Mouse (Mus musculus) liver, embryonic 11.5 days (tissue): ENCODE measurements around the gene Grik3. TPM values are rescaled to one million over a fixed set of nuclear protein-coding genes. Genes with fewer than 3 reads are reported as not detected.

Source experiments
- ATAC-seq: fragments of 200-750 bp; cut with Nextera tagmentation; replicated peaks from 2 replicates; pipeline ENCODE4 v1.8.0; 2017; ENCODE audit warnings: moderate number of reproducible peaks, mild to moderate bottlenecking, moderate TSS enrichment, moderate library complexity; ENCODE audit not compliant: low FRiP score
- DNase-seq: peaks from one replicate; pipeline ENCODE4 v3.0.0-alpha.2; 2017; ENCODE audit warnings: low spot score
- H3K27ac ChIP-seq: fragments of 300-500 bp; sonication (generic); 2 replicates; pipeline ENCODE4 v1.5.1; 2014; ENCODE audit warnings: mild to moderate bottlenecking, low read depth, low read length, control low read depth
- H3K27me3 ChIP-seq: fragments of 300-500 bp; sonication (generic); replicated peaks from 2 replicates; pipeline ENCODE4 v1.6.1; 2014; ENCODE audit warnings: low read length, mixed read lengths; ENCODE audit not compliant: control insufficient read depth, insufficient read depth
- H3K36me3 ChIP-seq: fragments of 300-500 bp; sonication (generic); 2 replicates; pipeline ENCODE4 v1.6.1; 2014; ENCODE audit warnings: mild to moderate bottlenecking, low read length, moderate library complexity, mixed read lengths; ENCODE audit not compliant: control insufficient read depth, insufficient read depth
- H3K4me1 ChIP-seq: fragments of 300-500 bp; sonication (generic); replicated peaks from 2 replicates; pipeline ENCODE4 v1.6.1; 2014; ENCODE audit warnings: low read length, mixed read lengths; ENCODE audit not compliant: control insufficient read depth, insufficient read depth
- H3K4me2 ChIP-seq: fragments of 300-500 bp; sonication (generic); 2 replicates; pipeline ENCODE4 v1.6.1; 2014; ENCODE audit warnings: mild to moderate bottlenecking, control low read depth, moderate library complexity
- H3K4me3 ChIP-seq: fragments of 300-500 bp; sonication (generic); 2 replicates; pipeline ENCODE4 v1.5.1; 2014; ENCODE audit warnings: low read depth, low read length, control low read depth
- H3K9ac ChIP-seq: fragments of 300-500 bp; sonication (generic); 2 replicates; pipeline ENCODE4 v1.6.1; 2014; ENCODE audit warnings: low read depth, low read length, control low read depth
- H3K9me3 ChIP-seq: fragments of 300-500 bp; sonication (generic); 2 replicates; pipeline ENCODE4 v1.6.1; 2016; ENCODE audit warnings: low read length, inconsistent platforms, mixed read lengths; ENCODE audit not compliant: control insufficient read depth
- WGBS: fragments of 180-500 bp; shearing (Covaris S2); extraction: QIAGEN DNeasy Blood & Tissue Kit; methylation state at CpG from one replicate; pipeline ENCODE4 v1.1.7; 2014; 5-methylcytosine and 5-hydroxymethylcytosine counted together
- polyA plus RNA-seq: library from polyadenylated mRNA; unstranded; fragments of >200 nt; fragmentation: Nextera tagmentation; extraction: Ambion mirVana; gene quantifications from 2 replicates; pipeline ENCODE4 v1.2.1, GENCODE M21; 2014

Grik3 gene
- polyA plus RNA-seq, 1 experiment from 2014 or later, result 0.01 TPM

DNA sequence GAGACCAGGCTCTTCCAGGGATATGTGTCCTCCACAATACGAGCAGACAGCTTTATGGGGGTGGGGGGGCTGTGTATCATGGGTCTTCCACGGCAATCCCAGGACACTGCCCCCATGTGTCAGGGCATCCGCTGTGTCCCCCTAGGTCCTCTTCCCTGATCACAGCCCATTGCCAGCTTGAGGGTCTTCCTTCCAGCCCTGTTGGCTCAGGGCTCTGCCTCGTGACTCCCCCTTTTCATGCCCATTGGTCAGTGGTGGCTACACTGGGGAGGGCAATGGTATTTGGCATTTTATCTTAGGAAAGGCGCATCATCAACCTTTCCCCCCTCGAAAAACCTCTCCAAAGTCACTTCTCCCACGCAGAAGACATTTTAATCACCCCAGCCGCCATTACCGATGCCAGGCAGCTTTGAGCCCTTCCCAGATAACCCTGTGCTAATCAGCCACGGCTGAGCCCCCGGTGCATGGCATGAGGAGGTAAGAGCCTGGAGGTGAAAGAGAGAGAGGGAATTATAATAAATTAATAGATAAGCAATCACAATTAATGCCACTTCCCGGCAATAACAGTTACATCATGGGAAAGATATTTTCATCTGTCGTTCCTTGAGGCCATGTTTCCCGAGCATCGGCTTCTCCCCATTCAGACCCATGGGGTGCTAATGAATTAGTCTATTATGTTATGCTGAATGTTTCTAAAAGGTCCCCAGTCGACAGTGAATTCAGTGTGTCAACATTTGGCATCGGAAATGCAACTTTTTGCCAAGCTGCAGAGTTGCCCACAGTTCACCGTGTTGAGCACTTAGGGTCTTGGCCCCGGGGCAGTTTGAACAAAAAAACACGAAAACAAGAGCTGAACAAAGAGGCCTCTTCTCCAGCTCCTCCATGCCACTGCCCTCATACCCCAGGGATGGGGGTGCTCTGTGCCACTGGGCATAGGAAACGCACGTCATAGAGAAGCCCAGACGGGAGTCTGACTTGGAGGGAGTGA, 154.4 kb downstream of the Grik3 start:
- no peak overlapping the region for H3K27ac ChIP-seq
- no peaks in the 10 kb centered on the region for H3K27me3 ChIP-seq
- H3K36me3 ChIP-seq, result no peaks in the 10 kb centered on the region
- H3K4me2 ChIP-seq, result no peak overlapping the region
- WGBS, result 77% methylated on average over 23 of the region's 23 CpGs
- H3K4me1 ChIP-seq, result no peaks in the 10 kb centered on the region
- ATAC-seq, result no peak
- H3K4me3 ChIP-seq, result no peak overlapping the region
- no peak overlapping the region for H3K9ac ChIP-seq
- no peak for DNase-seq
- H3K9me3 ChIP-seq, result no peaks in the 10 kb centered on the region

DNA sequence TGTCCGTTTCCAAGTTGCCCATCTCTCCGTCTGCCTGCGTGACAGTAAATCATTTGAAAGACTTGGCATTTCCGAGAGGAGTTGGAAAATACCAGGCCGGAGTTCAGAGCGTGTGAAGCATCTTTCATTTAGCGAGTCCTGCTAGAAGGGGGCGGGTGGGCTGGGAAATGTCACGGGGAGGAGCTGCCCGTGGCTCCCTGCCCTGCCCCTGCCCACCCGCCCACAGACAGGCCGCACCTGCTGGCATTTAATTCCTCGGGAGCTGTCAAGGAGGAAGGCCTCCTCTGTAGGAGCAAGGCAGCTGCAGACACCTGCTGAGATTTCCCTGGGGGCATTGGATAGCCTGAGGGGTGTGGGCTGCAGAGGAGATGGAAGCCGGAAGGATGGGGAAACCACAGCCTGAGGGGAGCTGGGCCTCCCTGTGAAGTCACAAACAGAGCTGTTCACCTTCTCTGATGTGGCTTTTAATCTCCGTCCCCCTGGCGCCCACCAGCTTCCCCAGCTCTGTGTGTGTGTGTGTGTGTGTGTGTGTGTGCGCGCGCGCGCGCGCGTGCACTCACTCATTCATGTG, 161.3 kb downstream of the Grik3 start:
- Histone ChIP-seq H3K4me2 (no peak overlapping the region), H3K4me1 (no peaks in the 10 kb centered on the region), H3K9me3 (no peaks in the 10 kb centered on the region), H3K9ac (no peak overlapping the region), H3K4me3 (no peak overlapping the region), H3K27ac (no peak overlapping the region), H3K36me3 (no peaks in the 10 kb centered on the region), H3K27me3 (no peaks in the 10 kb centered on the region)
- 53% methylated on average over 24 of the region's 24 CpGs for WGBS
- DNase-seq (no peak), ATAC-seq (no peak)

DNA sequence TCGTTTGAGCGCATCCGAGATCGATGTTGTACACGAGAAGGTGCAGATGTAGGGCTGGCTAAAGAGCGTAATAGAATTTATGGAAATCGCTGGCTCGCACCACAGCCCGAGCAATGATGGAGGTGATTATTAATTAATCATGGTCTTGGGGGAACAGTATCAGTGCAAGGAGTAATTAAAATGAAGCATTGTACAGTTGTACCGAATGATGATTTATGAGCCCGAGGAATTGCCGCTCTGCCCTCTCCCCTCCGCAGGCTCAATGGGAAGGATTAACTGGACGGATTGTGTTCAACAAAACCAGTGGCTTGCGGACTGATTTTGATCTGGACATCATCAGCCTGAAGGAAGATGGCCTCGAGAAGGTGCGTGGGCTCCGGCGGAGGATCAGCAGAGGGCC, 165.5 kb downstream of the Grik3 start:
- Histone ChIP-seq H3K27me3 (no peaks in the 10 kb centered on the region), H3K36me3 (no peaks in the 10 kb centered on the region), H3K4me1 (no peaks in the 10 kb centered on the region), H3K9ac (no peak overlapping the region), H3K27ac (no peak overlapping the region), H3K4me3 (no peak overlapping the region), H3K4me2 (no peak overlapping the region), H3K9me3 (no peaks in the 10 kb centered on the region)
- DNase-seq (no peak), ATAC-seq (no peak)
- WGBS, result 86% methylated on average over 19 of the region's 19 CpGs

DNA sequence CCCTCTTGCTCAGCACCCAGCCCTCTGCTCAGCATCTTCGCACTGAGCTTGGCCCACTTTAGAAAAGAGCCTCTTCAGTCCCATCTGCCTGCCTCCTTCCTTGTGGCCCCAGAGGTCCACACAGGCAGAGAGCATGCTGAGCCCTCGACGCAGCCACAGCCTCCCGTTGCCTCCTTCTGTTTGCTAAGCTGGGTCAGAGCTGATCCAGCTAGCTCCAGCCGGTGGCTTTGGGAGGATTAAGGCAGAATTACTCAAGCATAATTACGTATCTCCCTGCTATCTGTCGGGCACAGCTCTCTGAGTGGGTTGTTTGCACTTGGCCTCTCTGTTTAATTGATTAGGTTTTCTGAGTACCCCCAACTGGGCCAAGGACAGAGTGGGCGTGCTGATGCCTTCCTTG, 167.9 kb downstream of the Grik3 start:
- H3K27ac ChIP-seq, result no peak overlapping the region
- DNase-seq, result no peak
- 51% methylated on average over 8 of the region's 8 CpGs for WGBS

DNA sequence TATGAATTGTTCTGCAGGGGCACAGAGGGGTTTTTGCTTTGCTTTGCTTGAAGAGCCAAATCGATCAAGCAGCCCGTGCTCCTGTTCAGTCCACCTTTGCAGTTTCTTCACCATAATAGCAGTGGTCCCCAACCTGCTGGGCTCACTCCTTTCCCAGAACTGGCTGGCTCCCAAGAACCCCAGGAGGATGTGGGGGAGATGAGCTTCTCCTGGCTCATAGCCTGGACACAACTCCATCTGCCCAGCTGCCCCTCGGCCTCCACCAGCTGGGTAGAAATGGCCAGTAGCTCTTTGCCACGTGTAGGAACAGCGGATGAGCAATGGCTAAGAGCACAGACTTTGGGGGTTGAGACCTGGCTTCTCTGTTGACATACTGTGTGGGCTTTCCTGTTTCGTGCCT, 171.5 kb downstream of the Grik3 start:
- H3K4me2 ChIP-seq, result no peak overlapping the region
- H3K27me3 ChIP-seq, result no peaks in the 10 kb centered on the region
- no peak overlapping the region for H3K9ac ChIP-seq
- no peaks in the 10 kb centered on the region for H3K4me1 ChIP-seq
- no peaks in the 10 kb centered on the region for H3K9me3 ChIP-seq
- H3K4me3 ChIP-seq, result no peak overlapping the region
- ATAC-seq (no peak), DNase-seq (no peak)
- WGBS, result 75% methylated on average over 6 of the region's 6 CpGs
- no peaks in the 10 kb centered on the region for H3K36me3 ChIP-seq
- no peak overlapping the region for H3K27ac ChIP-seq

More for the DNA sequence above, 167.9 kb downstream of the Grik3 start:
- H3K4me1 ChIP-seq, result no peaks in the 10 kb centered on the region
- H3K36me3 ChIP-seq, result no peaks in the 10 kb centered on the region
- no peak overlapping the region for H3K4me2 ChIP-seq
- H3K9ac ChIP-seq, result no peak overlapping the region
- H3K4me3 ChIP-seq, result no peak overlapping the region
- H3K27me3 ChIP-seq, result no peaks in the 10 kb centered on the region
- ATAC-seq, result no peak
- no peaks in the 10 kb centered on the region for H3K9me3 ChIP-seq

DNA sequence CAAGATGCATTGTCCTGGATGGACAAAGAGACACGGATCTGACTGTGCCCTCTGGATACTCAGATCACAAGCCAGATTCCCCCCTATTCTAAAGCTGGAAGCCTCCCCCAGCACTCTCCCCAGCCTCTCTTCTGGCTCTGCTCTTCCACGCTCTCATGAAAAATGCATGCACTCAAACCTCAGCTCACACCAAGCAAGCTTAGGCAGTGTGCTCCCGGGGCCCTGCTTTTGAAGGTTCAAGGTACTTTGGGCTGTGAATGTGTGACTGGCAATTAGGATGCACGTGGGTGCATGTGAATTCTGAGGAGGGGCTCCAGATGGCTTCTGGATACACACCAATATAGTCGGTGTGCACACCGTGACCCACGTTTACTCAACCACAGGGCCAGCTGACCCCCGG, 172.8 kb downstream of the Grik3 start:
- 72% methylated on average over 8 of the region's 8 CpGs for WGBS
- no peak overlapping the region for H3K4me2 ChIP-seq
- H3K27me3 ChIP-seq, result no peaks in the 10 kb centered on the region
- no peaks in the 10 kb centered on the region for H3K4me1 ChIP-seq
- DNase-seq, result no peak
- no peak overlapping the region for H3K27ac ChIP-seq
- ATAC-seq, result no peak
- H3K36me3 ChIP-seq, result no peaks in the 10 kb centered on the region
- H3K9ac ChIP-seq, result no peak overlapping the region
- no peaks in the 10 kb centered on the region for H3K9me3 ChIP-seq
- no peak overlapping the region for H3K4me3 ChIP-seq

DNA sequence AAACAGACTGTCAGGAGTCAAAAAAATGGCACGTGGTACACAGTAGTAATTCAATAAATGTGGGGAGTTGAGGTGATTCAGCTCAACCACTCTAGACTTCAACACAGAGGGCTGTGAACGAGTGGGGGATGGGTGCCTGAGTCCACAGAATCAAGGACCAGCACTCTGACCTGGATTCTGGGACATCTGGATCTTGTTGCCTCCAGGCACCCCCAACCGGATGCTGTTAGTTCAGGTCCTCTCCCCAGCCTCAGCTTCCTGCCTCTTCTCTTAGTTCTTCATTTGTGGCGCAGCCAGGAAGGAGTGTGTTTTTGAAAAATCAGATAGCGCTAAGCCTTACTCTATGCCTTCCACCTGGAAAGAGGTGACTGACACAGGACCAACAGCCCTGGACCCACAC, 175.5 kb downstream of the Grik3 start:
- DNase-seq (no peak), ATAC-seq (no peak)
- no peaks in the 10 kb centered on the region for H3K9me3 ChIP-seq
- H3K36me3 ChIP-seq, result no peaks in the 10 kb centered on the region
- no peaks in the 10 kb centered on the region for H3K4me1 ChIP-seq
- H3K4me2 ChIP-seq, result no peak overlapping the region
- WGBS, result 58% methylated on average over 5 of the region's 5 CpGs
- H3K4me3 ChIP-seq, result no peak overlapping the region
- H3K27ac ChIP-seq, result no peak overlapping the region
- H3K27me3 ChIP-seq, result no peaks in the 10 kb centered on the region
- H3K9ac ChIP-seq, result no peak overlapping the region

DNA sequence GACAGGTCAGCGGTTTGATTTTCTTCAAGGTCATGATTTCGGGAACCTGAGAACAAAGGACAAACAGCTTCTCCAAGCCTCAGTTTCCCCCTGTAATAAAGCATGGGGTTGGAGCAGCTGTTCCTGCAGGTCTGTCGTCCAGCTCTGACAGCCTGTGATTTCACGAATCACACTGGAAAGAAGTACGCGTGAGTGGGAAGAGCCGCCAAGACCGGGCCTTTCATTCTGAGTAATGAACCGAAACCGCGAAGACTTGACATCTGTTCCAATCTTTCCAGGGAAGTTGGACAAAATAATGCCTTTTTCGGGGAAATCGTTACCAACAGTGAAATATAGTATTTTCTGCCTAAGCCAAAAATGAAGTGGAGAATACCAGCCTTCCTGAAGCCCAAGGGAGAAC, 191.5 kb downstream of the Grik3 start:
- Histone ChIP-seq H3K27ac (no peak overlapping the region), H3K4me3 (no peak overlapping the region), H3K4me2 (no peak overlapping the region), H3K36me3 (no peaks in the 10 kb centered on the region), H3K4me1 (no peaks in the 10 kb centered on the region), H3K9me3 (no peaks in the 10 kb centered on the region), H3K9ac (no peak overlapping the region), H3K27me3 (no peaks in the 10 kb centered on the region)
- 90% methylated on average over 13 of the region's 13 CpGs for WGBS
- DNase-seq (no peak), ATAC-seq (no peak)

DNA sequence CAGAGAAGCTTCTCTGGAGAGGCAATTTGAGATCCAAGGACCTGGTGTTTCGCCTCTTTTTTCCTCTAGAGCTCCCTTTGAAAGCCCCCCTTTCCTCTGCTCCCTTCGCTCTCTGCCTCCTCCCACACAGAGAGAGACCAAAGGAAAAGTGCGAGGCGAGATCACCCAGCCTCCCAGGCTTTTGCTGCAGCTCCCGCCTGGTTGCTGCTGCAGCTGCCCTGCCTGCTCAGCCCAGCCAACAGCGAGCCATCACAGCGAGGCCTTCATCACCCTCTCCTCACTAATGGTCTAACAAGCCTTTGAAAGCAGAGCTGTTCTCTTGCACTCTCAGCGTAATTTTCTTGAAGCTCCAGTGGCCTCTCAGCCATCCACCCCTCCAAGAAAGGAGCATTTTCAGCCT, 196.6 kb downstream of the Grik3 start:
- Histone ChIP-seq H3K4me2 (no peak overlapping the region), H3K9ac (no peak overlapping the region), H3K4me1 (no peaks in the 10 kb centered on the region), H3K27ac (no peak overlapping the region), H3K27me3 (no peaks in the 10 kb centered on the region), H3K36me3 (no peaks in the 10 kb centered on the region), H3K4me3 (no peak overlapping the region), H3K9me3 (no peaks in the 10 kb centered on the region)
- DNase-seq (no peak), ATAC-seq (no peak)
- WGBS, result 39% methylated on average over 8 of the region's 8 CpGs
